Mouse (Mus musculus) brain, embryonic 14.5 days (tissue): ENCODE results near the gene Itpa.

Source experiments
- CTCF ChIP-seq: fragments of 200-500 bp; IDR thresholded peaks from 2 replicates; pipeline ENCODE4 v1.5.1; 2012; ENCODE audit warnings: inconsistent platforms, mild to moderate bottlenecking, moderate library complexity, borderline replicate concordance; ENCODE audit not compliant: insufficient read depth, insufficient read length; ENCODE audit errors: extremely low read depth
- POLR2A ChIP-seq: fragments of 200-500 bp; IDR thresholded peaks from 2 replicates; pipeline ENCODE4 v1.6.1; 2012; ENCODE audit warnings: mild to moderate bottlenecking, inconsistent platforms, borderline replicate concordance; ENCODE audit not compliant: poor library complexity, insufficient read depth, insufficient read length, severe bottlenecking; ENCODE audit errors: extremely low read depth

DNA sequence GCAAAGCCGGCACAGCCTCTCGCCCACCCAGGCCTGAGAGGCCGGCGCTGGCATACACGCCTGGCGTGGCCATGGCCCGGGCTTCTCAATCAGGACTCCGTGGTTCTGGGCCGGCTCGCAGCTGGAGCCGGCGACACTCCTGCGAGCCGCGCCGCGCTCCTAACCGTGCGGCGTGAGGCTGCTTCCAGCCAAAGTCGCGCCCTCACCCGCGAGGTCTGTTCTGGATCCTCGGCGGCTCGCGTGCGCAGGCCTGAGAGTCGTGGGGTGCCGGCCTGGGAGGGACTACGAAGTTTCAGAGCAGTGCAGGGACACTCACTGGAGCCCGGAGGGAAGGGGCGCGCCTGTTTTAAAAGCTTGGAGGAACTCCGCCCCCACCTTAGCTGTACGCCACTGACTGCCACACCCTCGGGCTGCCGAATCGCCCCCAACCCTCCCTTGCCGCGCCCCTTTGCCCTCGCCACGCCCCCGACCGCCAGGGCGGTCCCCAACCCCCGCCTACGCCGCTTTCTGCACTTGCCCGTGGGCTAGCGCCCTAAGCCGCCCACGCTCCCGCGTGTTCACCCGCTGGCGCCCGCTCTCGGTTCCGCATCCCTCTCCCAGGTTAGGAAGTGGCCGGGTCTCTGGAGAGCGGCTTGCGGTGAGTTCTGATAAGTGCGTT, 29.9 kb downstream of the Itpa start, which contains the start of gene Slc4a11:
- TF ChIP-seq POLR2A (no peak), CTCF (no peak)
